Mouse (Mus musculus) frontal cortex, postnatal 14 days (tissue): ENCODE measurements around the gene Nrxn1.
"Not testable (repeated sequence)": the region's sequence is repeated elsewhere in the genome, so short reads cannot be mapped to it uniquely, and the experiment has no call there.

Source experiments
- DNase-seq, 2 experiments: peaks; one replicate each; pipeline ENCODE4 v3.0.0; 2022; ENCODE audit warnings: low spot score in 2 of 2

Gene Nrxn1

DNA sequence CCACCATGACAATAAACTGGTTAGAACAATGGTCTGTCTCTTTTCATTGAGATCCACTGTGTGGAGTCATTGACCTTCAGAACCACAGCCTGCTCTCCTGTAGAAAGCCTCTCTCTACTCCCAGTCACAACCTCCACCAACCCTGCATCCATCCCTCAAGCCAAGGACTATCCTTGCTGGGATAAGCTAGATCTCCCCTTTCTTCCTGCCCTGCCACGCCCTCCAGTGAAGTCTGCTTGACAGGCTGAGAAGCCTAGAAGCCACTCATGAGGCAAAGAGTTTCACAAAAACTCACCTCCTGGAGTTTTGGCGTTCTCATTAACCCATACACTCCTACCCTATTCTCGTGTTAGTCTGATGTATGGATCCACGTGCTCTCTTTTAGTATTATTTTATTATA, 821.7 kb downstream of the Nrxn1 start:
- no peak for DNase-seq

DNA sequence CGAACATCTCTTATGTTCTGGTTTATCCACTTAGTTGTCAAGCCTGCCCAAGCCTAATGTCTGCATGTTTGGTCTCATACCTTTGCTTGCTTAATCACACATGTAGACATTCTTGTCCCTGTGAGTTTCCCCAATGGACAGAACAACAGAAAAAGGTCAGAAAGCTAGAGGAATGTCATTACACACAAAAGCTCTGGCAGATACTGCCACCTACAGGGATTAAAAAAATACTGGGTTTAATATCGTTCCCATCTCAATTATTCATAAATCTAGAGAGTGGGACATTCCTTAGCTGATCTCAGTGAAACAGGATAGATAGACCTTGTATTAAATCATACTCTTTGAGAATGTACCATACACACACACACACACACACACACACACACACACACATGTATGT, 823.7 kb downstream of the Nrxn1 start:
- DNase-seq: no peak

DNA sequence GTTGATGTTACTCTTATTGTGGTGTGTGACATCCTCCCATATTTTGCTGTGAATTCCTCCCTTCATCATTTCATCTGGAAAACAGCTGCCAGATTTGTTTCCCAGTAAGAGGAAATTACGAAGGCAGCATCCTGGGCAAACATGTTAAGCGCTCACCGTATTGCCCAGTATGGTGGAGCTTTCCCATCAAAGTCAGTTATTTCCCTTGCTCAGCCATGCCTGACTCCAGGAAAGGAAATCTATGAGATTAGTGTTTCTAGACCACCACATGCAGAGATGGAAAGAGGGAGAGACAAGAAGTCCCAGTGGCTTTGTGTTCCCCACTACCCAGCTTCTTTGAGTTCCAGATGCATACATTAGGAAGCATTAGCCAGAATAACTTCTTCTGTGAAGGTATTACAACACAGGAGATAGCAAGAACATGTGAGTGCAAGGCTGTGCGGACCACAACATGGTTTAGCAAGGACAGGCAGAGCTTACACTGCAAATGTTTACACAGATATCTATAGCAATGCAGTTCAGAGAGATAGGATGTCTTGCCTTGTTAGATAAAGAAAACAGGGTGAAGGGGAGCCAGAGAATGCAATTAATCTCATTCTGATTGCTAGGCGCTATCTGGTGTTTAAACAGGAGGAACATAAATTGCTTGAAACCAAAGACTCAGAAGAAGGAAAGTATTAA, 839.3 kb downstream of the Nrxn1 start:
- DNase-seq: no peak

DNA sequence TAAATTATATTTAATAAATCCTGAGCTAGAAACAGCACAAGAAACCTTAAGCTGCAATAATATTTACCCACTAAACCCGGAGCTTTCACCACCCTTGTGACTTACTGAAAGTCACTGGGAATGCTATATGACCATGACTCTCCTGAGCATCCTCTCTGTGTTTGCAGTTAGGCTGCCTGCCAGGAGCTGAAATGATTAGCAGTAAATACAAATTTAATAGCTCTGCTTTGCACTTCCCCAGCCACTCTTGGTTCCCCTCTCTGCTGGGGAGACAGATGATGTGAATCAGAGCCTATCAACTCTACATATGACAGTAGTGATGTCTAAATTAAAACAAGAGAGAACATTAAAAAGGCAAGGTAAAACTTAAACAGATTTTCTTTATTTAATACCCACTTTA, 840.7 kb downstream of the Nrxn1 start:
- no peak for DNase-seq

DNA sequence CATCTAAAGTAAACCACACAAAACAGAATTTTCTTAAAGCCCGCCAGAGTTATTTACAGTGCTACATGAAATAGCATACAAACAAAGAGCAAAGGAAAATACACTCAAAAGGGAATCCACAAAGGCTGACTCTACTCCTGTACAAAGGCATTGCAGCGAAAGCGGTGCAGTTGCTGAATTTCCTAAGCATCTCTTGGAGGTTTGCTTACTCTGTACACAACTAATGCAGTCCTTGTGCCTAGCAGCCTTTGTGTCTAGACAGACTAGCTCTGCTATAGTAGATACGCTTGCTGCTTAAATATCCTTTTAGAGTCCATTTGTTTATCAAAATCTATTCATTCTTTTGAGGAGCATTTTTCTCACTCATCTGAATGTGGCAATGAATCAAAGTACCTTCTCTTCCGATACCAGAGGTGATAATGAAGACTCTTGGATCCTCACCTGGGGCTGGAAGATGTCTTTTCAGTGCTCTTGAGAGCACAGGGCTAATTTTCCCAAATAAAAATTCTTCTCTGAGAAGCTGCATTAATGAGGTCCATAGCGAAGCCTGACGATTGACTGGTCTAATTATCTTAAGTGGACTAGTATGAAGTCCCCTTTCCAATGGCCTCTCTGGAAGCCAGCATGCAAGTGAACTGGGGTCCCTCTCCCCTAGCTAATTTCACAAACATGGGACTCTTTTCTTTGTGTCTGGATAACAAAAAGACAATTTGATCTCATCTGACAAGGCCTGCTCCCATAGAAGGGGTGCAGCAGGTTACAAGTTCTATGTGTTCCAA, 845.6 kb downstream of the Nrxn1 start:
- no peak for DNase-seq

DNA sequence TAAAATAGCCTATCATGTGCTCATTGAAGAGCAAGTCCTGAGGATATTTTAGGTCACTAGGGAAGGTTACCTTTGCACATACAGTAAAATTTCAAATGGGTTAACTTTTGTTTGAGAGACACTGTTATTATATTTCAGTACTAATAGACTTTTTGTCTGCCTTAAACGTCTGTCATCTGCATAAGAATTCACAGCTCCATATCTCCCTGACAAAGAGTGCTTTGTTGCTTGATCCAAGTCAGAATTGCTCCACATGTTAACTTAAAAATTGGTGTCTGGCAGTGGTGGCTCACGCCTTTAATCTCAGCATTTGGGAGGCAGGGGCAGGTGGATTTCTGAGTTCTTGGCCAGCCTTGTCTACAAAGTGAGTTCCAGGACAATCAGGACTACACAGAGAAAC, 848.5 kb downstream of the Nrxn1 start:
- DNase-seq: no peak

DNA sequence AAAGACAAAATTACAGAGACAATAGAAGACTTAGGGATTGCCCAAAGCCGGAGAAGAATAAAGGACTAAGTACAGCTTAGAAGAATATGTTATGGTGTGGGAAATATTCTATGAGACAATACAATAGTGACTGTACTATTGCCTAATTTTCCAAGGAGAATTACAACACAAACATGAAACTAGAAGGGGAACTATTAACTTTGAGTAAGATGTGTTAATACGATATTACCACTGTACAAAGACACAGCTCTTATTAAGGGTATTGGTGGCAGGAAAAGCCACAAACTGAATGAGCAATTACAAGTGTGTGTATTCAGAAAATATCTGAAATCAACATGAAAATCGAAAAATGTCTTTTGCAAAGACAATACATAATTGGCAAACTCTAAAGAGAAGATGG, 853.9 kb downstream of the Nrxn1 start:
- no peak for DNase-seq

DNA sequence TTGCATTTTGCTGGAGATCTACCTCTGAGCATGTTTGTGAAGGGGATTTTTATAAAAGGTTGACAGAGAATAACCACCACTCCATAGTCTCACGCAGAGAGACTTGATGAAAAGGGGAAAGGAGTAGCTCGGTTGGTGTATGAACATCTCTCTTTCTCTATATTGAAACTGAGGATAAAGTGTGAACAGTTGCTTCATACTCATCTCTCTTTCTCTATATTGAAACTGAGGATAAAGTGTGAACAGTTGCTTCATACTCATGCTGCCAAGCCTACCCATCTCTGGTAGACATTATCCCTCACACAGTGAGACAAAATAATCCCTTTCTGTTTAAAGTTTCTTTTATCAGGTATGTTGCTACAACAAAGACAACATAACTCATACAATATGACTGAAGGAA, 854.4 kb downstream of the Nrxn1 start:
- DNase-seq: no peak

DNA sequence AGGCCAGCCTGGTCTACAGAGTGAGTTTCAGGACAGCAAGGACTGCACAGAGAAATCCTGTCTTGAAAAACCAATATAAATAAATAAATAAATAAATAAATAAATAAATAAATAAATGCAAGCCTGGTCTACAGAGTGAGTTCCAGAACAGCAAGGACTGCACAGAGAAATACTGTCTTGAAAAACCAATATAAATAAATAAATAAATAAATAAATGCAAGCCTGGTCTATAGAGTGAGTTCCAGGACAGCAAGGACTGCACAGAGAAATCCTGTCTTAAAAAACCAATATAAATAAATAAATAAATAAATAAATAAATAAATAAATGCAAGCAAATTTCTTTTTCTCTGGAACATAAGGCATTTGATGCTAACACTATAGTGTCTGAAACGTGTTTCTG, 857.2 kb downstream of the Nrxn1 start:
- not testable (repeated sequence) for DNase-seq

DNA sequence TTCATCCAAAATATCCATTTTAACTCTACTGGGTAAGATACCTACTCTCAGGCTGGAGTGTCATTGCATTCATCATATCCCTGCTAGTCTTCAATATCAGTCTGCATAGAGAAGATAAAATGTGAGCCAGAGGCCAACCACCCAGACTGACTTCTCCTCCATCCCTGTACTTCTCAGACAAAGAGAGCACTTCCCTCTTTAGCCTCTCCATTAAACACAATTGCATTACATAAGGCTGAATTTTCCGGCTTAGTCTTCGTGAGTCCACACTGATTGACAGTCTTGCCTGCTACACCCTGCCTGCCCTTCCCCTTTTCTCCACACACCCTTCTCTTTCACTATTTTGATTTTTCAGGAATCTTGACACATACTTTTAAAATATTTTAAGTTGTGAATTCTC, 858.1 kb downstream of the Nrxn1 start:
- DNase-seq: no peak

DNA sequence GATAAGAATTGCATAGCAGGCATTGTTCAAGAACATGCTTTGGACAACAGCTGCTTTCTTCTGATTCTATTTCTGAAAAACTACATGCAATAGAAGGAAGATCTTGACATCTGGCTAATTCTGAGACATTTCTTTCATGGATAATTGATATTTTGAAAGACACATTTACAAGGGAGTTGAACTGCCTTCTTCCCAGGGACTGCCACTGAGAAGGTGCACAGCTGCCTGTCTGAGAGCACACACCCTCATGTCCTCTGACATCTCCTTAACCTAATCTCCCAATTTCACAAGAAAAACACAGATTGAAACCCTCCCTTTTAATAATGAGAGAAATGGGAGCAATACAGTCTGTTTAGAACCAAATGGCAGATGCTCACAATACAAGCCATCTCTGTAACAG, 884.3 kb downstream of the Nrxn1 start:
- DNase-seq: no peak

DNA sequence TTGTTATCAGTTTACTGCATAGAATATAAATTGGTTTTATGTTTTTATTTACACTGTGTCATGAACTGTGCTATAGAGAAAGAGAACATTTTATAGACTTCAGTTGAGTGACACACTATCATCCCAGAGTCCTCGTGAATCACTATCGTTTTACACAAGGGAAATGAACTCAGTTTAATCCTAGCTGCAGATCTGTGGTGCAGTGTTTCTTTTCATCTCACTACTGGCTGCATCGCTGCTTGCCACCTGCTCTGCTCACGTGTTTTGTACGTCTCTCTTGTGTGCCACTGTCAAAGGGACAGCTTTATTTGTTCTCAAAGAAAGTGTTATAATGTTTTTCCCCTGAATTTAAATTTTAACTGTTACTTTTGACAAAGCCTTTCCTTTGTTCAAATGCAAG, 885.3 kb downstream of the Nrxn1 start:
- no peak for DNase-seq

DNA sequence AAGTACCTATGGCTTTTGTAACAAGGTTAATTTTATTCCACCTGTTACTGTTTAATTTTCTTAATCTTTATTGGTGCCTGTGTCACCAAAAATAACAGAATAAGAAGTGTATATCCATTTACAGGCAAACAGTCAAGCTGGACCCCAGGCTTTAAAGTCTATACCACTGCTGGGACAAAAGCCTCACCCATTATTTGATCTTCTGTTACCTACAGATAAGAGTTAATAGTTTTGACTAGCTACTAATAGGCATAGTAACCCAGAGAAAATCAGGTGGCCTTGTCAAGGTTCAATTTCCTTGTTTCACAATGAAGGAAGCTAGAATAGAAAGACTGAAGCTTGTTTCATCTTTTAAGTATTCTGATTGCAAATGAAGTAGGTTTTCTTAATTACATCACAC, 888.9 kb downstream of the Nrxn1 start:
- DNase-seq: no peak

DNA sequence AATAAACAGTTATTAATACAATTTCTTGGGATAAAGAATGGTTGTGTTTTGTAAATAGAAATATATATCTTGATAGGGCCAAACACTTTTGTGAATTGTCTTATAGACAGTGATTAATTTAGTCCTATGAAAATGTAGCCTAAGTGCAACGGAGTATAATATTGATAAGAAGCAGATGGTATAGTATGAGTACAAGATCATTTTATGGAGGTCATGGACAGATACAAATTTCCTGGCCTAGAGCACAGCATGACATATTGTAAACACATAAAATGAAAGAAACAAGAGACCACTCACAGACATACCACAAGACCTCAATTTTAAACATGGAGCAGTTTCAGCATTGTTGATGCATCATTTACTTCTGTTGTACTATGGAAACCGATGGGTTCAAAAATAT, 890.1 kb downstream of the Nrxn1 start:
- DNase-seq: no peak

DNA sequence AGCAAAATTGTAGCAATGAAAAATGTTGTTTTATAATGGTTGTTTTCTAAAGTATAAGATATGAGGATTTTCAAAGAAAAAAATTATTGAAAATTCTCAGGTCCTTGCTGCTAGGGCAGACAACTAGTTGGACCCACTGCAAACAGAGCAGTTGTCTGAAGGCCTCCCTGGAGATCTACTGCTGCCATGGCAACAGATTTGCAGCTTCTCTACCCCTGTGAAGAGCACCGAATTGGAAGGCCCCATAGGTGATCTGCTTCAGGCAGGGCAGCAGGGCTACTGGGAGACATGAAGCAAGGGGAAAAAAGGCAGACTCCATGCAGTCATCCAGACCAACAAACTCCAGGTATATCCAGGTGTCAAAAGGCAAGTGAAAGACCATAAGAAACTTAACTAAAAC, 896.1 kb downstream of the Nrxn1 start:
- no peak for DNase-seq

DNA sequence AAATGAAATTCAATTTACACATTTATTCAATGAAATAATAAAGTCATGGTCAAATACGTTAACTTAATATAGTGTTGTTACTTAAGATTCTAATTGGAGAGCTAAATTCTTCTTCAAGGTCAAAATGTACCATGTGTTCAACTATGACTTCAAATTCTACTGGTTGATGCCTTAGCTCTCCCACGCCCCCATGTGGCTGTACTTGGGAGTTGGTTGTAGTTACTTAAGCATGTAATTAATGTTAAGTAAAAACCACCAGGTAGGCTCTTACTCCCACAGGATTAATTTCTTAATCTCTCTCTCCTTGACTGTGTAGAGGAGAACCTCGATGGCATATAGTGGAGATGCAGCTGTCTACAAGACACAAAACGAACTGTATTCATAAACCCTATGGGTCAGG, 951.3 kb downstream of the Nrxn1 start:
- no peak for DNase-seq

DNA sequence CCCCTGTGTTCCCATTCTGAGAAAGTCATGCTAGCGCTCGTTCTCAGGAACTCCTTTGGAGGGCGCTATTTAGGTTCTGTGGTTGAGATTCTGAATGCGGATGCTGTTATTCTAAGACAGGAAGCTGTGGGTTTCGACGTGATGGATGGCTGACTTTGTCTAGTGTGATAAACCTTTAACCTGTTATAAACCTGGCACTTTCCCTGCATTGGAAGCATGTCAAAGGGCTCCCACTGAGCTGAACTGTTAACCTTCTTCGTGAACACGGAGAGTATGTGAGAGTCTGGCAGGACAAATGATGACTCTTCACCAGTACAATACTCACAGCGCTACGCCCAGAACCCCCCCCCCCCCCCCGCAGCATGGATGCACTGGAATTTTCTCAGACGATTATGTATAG, 962.0 kb downstream of the Nrxn1 start:
- no peak for DNase-seq

DNA sequence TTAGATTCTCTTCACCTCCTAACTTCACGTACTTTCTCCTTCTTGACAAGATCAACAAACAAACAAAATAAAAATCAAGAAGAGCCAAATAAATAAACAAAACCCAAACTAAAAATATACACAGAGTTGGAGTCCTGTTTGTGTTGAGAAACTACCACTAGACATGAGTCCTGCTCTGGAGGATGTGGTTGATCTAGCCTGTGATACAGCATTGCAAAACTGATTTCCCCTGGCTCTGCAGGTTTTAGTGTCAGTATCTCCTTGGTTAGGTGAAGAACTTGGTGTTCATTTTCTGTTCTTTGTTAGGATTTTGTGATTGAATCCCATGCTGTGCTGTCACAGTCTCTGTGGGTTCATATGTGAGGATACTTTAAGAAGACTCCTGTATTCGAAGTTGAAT, 963.7 kb downstream of the Nrxn1 start:
- no peak for DNase-seq

DNA sequence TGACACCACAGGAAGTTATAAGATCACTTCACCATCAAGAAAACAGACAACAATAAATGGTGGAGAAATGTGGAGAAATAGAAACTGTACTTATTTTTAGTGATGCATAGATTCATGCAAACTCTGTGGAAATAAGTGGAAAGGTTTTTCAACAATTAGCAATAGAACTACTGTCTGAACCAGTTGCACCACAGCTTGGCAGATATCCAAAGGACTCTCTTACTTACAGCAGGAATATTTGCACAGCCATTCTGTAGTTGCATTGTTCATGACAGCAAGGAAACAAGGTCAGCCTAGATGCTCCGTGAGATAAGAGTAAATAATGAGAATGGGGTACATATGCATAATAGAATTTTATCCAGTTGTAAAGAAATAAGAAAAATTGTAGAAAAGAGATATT, 965.3 kb downstream of the Nrxn1 start:
- DNase-seq: no peak

DNA sequence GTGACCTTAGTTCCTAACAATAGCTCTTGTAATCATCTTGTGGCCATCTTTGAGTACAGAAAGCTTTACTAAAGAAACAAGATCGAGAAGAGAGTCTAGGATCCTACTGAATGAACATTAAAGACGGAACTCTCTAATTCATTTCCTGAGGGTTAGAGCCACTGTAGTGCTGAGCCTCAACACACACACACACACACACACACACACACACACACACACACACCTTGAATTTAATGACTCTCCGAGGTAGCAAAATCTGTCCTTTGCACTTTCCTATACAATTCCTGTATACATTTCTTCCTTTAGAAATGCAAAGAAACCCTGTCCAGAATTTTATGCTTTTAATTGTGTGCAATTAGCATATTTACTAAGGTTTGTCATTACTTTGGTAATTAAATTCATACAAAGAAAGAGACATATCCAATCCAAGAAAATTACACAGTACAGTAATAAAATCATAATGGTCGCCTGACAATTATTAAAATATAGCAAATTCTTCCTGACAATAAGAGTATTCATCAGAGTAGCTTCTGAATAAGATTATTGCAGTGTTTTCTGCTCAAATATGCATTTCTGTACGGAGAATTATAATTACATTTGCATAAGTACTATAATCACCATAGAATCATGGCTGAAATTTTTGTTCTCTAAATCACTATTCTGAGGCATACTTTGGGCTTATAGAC, 969.9 kb downstream of the Nrxn1 start:
- DNase-seq: no peak

DNA sequence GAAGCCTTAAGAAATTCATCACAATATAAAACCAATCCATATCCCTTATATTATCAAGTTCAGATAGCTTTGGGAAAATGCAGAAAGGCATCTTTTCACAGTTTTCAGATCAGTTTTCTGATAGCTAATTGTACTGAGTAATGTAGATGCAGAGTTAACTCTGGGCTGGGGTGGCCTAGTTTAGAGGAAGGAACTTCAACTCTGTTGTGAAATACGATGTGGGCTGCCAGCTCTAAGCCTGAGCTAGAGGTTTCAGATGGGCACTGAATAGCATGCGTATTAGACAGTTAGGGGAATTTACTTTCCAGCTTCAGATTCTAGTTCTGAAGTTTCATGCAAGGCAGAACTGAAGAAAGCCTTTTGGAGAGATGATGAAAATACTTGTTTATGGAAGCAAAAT, 976.6 kb downstream of the Nrxn1 start:
- no peak for DNase-seq

DNA sequence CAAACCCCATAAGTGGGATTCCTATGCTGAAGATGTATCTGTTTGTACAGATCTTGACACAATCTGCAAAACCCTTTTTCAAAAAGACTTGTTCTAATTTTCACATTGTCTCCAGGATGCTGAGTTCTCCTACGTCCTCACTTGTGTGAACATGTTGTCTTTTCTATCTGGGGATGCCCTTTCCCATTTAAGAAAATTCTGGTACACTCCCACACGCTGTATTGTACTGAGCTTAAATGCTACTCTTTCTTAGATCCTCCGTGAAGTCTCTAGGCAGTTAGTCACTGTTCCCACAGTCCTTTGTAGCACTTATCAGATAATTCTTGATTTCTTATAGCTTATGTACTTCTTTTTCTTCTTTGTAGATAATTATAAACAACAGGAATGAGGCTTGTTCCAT, 997.9 kb downstream of the Nrxn1 start:
- DNase-seq: no peak

DNA sequence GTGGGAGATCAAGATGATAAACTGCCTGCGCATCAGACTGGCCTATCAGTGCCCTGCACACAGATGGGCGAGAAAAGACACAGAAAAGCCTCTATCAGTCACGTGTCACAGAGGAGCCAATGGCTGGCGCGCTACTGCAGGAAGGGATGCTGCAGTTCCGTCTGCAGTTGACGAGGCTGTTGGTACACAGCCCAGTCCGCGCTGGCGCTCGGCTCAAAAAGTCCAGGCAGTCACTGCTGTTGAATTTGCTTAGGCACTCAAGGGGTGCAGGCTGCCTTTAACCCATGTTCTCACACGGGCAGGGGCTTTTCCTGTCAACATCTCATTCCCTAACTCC, 1004.6 kb downstream of the Nrxn1 start:
- DNase-seq: peak; percentile 82 to 88
